Mouse (Mus musculus) stomach, postnatal 0 days (tissue): ENCODE data around the gene Zfp451.

Experiments used
- CTCF ChIP-seq: IDR thresholded peaks from 2 replicates; pipeline ENCODE4 v1.5.1; 2016; ENCODE audit warnings: antibody characterized with exemption, low read depth, mild to moderate bottlenecking, moderate library complexity
- EP300 ChIP-seq: optimal IDR thresholded peaks from 2 replicates; pipeline ENCODE3; 2016; ENCODE audit warnings: antibody characterized with exemption

DNA sequence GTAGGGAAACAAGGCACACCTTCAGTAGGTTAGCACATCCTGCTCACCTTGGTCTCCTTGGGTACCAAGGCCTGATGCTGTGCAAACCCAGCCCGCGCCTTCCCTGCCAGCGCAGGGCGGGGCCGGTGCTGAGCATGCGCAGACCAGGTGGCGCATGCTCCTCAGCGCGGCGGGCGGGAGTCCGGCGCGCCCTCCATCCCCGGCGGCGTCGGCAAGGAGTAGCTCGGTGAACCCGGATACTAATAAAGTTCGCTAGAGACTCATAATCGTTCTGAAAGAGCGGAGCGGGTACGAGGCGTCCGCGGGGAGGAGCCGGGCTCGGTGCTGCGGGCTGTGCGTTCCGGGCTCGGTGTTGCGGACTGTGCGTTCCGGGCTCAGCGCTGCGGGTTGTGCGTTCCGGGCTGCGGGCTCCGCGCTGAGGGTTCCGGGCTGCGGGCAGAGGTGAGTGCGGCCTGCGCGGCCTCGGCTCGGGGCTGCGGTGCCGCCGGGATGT is 94.6 kb downstream of the Zfp451 start, which contains the start of gene Rab23:
- TF ChIP-seq EP300: no peak
- no peak for TF ChIP-seq CTCF
